Mouse (Mus musculus) myocyte (in vitro differentiated cells): ENCODE results near the gene Irf7.

Source experiments
- E2F4 ChIP-seq: IDR thresholded peaks from one replicate; pipeline ENCODE4 v1.6.1; 2011; ENCODE audit warnings: mild to moderate bottlenecking, control low read depth, moderate library complexity; ENCODE audit not compliant: insufficient read depth
- MAX ChIP-seq: IDR thresholded peaks from one replicate; pipeline ENCODE4 v1.6.1; 2011; ENCODE audit warnings: low read depth, mild to moderate bottlenecking, control low read depth
- MYOG ChIP-seq, 3 experiments: IDR thresholded peaks; one replicate each; pipeline ENCODE4 v1.6.1; 2011; ENCODE audit warnings: control low read depth in 2 of 3, low read depth in 2 of 3, mild to moderate bottlenecking in 2 of 3; ENCODE audit not compliant: insufficient read length in 2 of 3, control insufficient read depth in 1 of 3, insufficient read depth in 1 of 3
- POLR2A ChIP-seq: IDR thresholded peaks from one replicate; pipeline ENCODE4 v1.6.1; 2011; ENCODE audit warnings: low read depth, mild to moderate bottlenecking, control low read depth, moderate library complexity; ENCODE audit not compliant: insufficient read length
- REST ChIP-seq: IDR thresholded peaks from one replicate; pipeline ENCODE4 v1.6.1; 2011; ENCODE audit warnings: mild to moderate bottlenecking, control low read depth, moderate library complexity; ENCODE audit not compliant: insufficient read depth, insufficient read length
- USF1 ChIP-seq: IDR thresholded peaks from one replicate; pipeline ENCODE4 v1.6.1; 2011; ENCODE audit warnings: low read depth, mild to moderate bottlenecking, control low read depth, moderate library complexity

DNA sequence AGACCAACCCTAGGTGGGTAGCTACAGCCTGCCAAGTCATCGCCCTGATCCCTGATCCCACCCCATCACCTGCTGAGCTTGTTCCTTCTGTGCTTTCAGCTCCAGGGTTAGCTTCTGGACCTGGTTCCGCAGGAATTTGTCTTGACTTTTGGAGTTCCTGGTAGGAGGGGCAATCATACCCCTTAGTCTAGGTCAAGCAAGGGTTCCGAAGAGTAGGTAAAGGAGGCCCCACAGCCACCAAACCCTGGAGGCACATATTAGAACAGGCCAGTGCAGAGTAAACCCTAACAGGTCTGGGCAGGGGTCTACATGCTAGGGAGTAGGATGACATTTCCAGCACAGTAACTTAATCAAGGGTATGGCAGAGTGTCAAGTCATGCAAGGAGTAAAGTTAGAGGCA lies 53.1 kb downstream of the Irf7 start:
- TF ChIP-seq POLR2A (no peak), MYOG (IDR thresholded peaks at IDR 0.05; ENCODE audit: control insufficient read depth in 1 of 3, insufficient read depth in 1 of 3, insufficient read length in 2 of 3, low read depth in 2 of 3) (no peak), REST (no peak), USF1 (no peak), E2F4 (no peak), MAX (no peak)
